Mouse (Mus musculus): Measurements from ENCODE around the gene Fcnb. TPM values are rescaled to one million over a fixed set of nuclear protein-coding genes. Genes with fewer than 3 reads are reported as not detected.

Fcnb gene
- total RNA-seq, 2 experiments from 2014 or later = not detected

DNA sequence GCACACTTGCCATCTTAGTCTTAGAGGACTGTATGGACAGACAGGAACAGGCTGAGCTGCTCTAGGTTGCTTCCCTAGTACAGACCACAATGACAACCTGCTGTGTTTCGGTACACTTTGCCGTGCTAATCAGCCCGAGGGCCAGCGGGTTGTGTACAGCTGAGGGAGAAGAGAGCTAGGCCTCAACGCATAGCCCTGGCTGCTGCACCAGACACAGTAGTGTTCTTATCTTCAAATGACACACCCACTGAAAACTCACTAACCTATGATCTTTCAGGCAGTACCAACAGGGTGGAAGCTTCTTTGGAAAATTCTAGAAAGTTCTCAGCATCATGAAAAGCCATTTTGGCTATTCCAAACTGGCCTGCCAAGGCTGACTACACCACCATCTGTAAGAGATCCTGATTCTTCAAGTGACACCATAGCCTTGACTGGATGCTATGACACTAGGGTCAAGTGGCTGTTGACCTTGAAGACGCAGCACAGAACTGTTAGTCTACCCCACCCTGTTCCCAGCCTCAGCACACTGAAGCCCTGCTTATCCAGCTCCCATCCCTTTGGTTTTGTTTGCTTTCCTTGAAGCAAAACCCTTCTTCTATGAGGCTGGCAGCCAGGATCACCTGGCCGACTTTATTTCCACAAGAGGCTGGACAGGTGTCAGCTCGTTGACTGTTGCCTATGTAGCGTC, 16.3 kb upstream of the Fcnb start:
- Histone ChIP-seq H3K4me3 (no peak overlapping the region), H3K27ac (no peak overlapping the region)
- DNase-seq (ENCODE audit: low spot score in 2 of 2) = no peak
- no peak for TF ChIP-seq CTCF (conservative IDR thresholded peaks at IDR 0.05)

DNA sequence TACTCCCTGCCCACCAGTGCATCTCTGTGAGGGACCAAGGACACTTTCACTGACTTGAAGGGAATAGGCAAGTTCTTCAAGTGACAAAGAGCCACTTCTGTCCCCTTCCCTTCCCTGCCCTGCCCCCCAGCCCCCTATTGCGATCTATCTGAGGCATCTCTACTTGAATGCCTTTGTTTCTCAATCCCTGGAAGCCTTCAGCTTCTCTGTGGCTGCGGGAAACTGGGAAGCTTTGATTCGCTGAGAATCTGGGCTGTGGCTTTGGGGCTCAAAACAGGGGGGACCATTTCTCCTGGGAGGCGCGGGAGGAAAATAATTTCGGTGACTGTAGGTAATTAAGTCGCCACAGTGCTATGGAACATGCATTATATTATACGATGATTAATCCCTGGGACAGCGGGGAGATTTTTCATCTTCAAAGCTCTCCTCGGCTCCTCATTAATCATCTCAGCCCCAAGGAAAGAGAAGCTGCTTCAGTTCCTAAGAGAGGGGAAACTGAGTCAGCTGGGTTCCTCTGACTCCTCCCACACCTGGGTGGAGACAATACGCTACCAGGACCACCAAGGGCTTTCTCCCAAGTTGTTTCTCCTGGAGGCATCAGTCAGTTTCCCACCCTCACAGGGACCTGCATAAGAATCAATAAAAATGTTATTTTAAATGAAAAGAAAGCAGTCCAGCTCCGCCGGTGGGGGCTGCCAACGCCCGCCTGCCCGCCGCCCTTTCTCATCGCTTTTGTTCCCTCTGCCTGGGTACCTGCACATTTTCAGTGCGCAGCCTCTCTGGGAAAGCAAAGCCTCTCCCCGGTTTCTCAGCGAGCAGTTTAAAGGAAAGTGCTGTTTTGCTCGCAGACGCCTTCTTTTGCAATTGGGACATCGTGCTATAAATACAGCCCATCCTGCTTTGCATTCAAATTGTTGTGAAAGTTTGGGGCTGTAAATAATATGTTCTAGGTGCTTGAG, 14.1 kb upstream of the Fcnb start:
- peak overlapping the region; percentile 82 for H3K27ac ChIP-seq

DNA sequence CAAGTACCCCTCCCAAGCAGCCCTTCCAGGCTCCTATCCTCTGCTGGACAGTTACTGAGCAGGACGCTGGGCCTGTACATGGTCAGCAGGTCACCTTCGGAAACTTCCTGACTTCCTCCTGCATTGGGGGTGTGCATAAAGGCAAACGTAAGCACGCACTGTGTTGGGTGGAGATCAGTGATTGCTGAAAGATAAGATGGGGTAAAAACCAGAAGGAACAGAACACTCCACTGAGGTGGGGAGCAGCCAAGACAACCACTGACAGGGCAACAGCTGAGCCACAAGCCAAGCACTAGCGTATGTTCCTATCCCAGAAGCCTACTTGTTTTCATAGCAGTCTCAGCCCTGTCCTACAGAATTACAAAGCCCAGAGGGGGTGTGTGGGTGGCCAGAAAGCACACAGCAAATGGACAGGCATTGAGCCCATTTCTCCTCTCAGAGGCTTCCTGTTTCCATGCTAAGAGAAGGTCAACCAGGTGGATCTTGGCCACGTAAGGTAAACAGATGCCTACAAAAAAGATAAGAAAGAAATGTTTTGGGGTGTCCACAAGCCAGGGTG, 12.1 kb upstream of the Fcnb start:
- peak in 1 of 2 experiments; percentile 10 for DNase-seq (ENCODE audit: low spot score in 2 of 2)
- no peak for TF ChIP-seq CTCF (conservative IDR thresholded peaks at IDR 0.05)
- Histone ChIP-seq H3K4me3 (no peak overlapping the region), H3K27ac (peak overlapping the region; percentile 46; the same call in 1 of the 2 replicates)

More for the DNA sequence above, 14.1 kb upstream of the Fcnb start:
- peak; percentile 24 to 32 for DNase-seq (ENCODE audit: low spot score in 2 of 2)
- TF ChIP-seq CTCF (conservative IDR thresholded peaks at IDR 0.05) = no peak
- H3K4me3 ChIP-seq = peak overlapping the region; percentile 37

DNA sequence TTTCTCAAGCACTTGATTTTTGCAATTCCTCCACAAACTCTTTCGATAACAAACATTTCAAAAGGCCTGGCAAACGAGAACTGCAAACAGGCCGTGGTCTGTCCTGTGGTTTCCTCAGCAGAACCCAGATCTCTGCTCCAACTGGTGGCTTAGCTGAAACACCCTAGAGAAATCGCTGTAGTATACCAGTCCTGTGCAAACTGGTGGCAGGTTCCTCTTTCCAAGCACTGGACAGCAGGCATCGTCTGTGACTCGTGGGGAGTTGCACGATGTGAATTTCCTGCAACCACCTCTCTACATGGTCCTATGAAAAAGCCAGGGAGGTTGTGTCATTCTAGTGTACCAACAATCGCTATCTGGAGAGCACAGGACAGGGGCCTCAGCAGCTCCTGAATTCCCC, 7.4 kb upstream of the Fcnb start:
- TF ChIP-seq CTCF (conservative IDR thresholded peaks at IDR 0.05) = no peak
- Histone ChIP-seq H3K27ac (no peak overlapping the region), H3K4me3 (no peak overlapping the region)
- no peak for DNase-seq (ENCODE audit: low spot score in 2 of 2)

DNA sequence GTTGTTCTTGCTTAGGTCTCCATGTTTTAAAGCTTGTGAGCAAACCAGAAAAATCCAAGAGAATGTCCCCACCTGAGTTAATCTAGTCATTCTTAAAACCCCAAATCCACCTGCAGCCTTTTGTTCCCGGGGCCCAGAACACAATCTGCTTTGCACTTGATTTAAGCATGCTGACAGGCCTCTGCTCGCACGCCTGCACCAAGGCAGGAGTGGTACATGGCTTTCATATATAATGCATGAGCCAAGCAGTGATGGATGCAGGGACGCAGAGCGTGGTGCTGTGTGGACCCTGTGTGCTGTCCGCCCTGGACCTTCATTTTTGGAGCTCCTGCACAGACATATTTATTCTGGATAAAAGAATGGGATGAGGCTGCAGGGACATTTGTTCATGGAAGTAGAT, 6.4 kb upstream of the Fcnb start:
- no peak for DNase-seq (ENCODE audit: low spot score in 2 of 2)
- no peak overlapping the region for H3K4me3 ChIP-seq
- H3K27ac ChIP-seq = no peak overlapping the region
- no peak for TF ChIP-seq CTCF (conservative IDR thresholded peaks at IDR 0.05)

DNA sequence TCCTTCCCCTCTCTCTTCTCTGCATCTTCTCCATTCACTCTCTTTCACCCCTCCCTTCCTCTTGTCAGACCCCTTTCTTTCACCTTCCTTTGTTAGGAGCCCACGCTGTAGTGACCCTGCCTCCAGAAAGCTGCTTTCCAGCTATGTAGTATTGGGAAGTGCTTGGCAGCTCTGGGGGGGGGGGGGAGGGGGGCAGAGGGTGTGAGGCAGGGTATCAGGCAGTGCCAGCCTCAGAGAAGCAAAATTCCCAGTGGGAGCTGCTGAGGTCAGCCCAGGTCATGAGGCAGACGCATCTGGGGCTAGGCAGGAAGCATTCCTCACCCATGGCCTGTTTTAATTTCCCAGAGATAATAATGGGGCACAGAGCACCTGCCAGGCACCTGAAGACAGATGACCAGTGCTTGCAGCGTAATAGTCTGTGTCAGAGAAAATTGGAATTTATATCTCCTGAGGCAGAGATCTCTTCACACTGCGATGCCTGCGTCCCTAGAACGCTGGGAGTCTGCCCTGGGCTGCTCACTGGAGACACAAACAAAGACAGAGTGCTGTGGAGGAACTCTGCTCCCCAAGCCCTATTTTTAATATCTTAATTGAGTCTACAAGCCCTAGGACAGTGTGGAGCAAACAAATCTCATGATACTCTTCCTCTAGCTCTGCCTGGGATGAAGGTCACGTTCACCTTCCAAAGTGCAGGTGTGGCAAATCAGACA, 5.8 kb upstream of the Fcnb start:
- DNase-seq (ENCODE audit: low spot score in 2 of 2) = no peak
- H3K27ac ChIP-seq = no peak overlapping the region
- TF ChIP-seq CTCF (conservative IDR thresholded peaks at IDR 0.05) = no peak
- no peak overlapping the region for H3K4me3 ChIP-seq

DNA sequence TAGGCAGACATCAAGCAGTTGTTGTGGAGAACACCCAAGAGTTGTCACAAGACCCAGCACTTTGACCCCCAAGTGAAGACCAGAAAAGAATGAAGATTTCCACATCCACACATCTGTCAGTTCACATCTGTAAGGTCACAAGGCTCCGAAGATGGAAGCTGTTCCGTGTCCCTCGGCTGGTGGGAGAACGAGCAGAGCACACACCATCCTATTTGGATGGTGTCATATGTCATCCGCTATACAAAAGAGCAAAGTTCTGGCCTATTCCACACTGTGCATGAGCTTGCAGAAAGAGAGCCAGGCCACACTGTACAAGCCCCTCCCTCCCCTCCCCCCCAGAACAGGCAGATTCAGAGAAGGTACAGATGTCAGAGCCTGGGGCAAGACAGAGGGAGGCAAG, 4.4 kb upstream of the Fcnb start:
- Histone ChIP-seq H3K27ac (no peak overlapping the region), H3K4me3 (no peak overlapping the region)
- TF ChIP-seq CTCF (conservative IDR thresholded peaks at IDR 0.05) = no peak
- DNase-seq (ENCODE audit: low spot score in 2 of 2) = no peak

DNA sequence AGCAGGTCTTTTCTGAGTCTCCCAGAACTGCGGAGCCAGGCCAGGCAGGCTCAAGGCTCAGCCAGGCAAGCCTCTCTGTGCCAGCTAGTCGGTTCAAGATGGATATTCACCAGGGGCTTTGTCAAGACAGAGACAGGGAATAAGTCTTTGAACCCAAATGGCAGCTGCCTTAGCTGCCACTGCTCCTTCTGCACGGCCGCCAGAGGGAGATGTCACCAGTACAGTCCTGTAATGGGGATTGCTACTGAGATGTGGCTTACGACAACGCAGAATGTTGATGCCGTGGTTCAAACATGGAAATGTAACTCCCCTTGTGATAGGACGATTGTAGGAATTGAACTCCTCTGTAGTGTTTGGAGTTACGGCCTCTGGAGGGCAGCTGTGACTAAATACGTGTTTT, 1.4 kb upstream of the Fcnb start:
- peak; percentile 67 for TF ChIP-seq CTCF (conservative IDR thresholded peaks at IDR 0.05)
- H3K27ac ChIP-seq = no peak overlapping the region
- no peak overlapping the region for H3K4me3 ChIP-seq
- no peak for DNase-seq (ENCODE audit: low spot score in 2 of 2)

DNA sequence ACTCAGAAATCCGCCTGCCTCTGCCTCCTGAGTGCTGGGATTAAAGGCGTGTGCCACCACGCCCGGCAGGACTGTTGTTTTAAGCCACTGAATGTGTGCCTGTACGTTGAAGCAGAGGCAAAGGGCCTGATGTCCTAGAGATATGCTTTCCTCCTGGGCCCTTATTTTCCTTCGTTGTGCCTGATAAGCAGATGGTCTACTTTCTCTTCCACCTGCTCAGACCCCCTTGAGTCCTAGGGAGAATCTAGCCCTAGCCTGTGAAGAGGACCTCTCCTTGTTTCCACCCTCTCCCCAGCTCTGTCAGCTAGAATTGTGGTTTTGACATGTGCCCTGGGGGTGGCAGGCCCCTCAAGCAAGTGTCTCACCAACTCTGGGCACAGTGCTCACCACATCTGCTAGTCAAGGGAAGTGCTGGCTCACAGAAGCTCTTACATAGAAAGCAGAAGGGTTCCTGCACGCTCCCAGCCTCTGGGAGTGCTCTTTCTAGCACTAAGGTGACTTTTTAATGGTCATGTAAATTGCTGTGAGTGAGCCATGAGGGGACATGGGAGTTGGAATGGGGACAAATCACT, 9.0 kb downstream of the Fcnb start:
- Histone ChIP-seq H3K4me3 (no peak overlapping the region), H3K27ac (no peak overlapping the region)
- TF ChIP-seq CTCF (conservative IDR thresholded peaks at IDR 0.05) = 0 out of 2 replicates have a peak, but pooled peaks have one; percentile 6
- no peak for DNase-seq (ENCODE audit: low spot score in 2 of 2)

DNA sequence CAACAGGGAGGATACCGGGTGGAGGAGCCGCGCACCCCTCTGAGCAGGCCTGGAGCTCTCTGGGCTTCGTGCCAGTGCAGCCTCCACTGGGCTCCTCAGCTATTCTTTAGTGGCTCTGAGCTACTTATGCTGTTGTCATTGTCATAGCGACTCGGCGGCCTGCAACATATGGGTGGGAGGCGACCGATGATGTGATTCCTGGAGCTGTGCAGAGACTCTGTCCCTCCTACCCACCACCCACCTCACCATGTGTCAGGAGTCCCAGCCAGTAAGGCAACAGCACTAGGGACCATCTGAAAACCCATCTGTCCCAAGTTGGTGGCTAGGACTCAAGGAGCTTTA, 16.2 kb downstream of the Fcnb start:
- Histone ChIP-seq H3K4me3 (no peak overlapping the region), H3K27ac (peak overlapping the region; percentile 84)
- peak; percentile 90 to 95 for DNase-seq (ENCODE audit: low spot score in 2 of 2)
- TF ChIP-seq CTCF (conservative IDR thresholded peaks at IDR 0.05) = no peak

DNA sequence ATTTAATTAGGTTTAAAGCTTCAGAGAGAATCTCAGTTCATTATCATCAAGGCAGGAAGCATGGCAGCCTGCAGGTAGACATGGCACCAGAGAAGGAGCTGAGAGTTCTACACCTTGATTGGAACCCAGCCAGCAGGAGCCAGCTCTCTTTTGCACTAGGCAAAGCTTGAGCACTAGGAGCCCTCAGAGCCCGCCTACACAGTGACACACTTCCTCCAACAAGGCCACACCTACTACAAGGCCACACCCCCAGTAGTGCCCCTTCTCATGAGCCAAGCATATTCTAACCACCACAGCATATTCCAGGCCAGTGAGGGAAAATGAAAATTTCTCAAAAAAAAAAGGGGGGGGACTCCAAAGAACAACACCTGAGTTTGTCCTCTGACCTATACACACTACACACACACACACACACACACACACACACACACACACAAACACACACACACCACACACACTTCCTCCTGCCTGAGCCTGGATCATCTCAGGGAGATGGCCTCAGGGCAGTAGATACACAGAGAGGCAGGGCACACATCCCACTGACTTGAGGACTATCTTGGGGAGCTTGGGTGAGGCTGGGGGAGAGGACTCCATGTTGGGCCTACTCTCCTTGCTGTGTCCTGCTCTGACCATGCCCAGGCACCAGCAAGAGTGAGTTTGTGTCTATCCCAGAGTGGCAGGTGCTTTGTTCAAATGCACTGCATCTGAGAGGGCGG, 16.7 kb downstream of the Fcnb start:
- no peak overlapping the region for H3K4me3 ChIP-seq
- TF ChIP-seq CTCF (conservative IDR thresholded peaks at IDR 0.05) = no peak
- DNase-seq (ENCODE audit: low spot score in 2 of 2) = peak in 1 of 2 experiments; percentile 5
- H3K27ac ChIP-seq = peak overlapping the region; percentile 89

DNA sequence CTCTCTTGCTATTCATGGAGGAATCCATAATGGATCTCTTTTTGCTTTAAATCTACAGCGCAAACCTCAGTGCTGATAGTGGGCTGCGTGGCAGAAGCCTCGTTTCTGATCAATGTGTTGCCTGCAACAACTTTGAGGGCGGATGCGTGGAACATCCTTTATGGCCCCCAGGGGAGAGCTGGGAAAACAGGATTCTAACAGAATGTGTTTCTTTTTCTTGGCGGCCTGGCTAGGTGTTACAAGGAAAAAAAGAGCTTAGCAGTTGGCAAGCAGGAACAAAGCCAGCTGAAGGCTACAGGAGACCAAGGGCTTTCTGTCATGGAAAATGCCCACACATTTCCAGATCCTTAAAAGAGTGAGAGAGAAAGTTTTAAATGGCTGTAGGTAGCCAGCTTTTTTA, 17.5 kb downstream of the Fcnb start:
- peak overlapping the region; percentile 89 for H3K27ac ChIP-seq
- peak; percentile 41 to 67 for DNase-seq (ENCODE audit: low spot score in 2 of 2)
- no peak overlapping the region for H3K4me3 ChIP-seq
- TF ChIP-seq CTCF (conservative IDR thresholded peaks at IDR 0.05) = no peak; the same call in 1 of the 2 replicates

All from layer of hippocampus, adult 2 months (tissue).